Mouse (Mus musculus) CH12.LX (cell line): ENCODE results near the gene Olfr153. TPM values are rescaled to one million over a fixed set of nuclear protein-coding genes. Genes with fewer than 3 reads are reported as not detected.
"Not testable (repeated sequence)": the region's sequence is repeated elsewhere in the genome, so short reads cannot be mapped to it uniquely, and the experiment has no call there.

Source experiments
- DNase-seq: peaks from one replicate; pipeline ENCODE4 v3.0.0-alpha.2; 2013; ENCODE audit errors: extremely low read depth
- H3K27ac ChIP-seq: 2 replicates; pipeline ENCODE4 v1.5.1; 2012; ENCODE audit warnings: low read depth, mild to moderate bottlenecking, control low read depth, moderate library complexity; ENCODE audit not compliant: insufficient read depth
- H3K27me3 ChIP-seq: replicated peaks from 2 replicates; pipeline ENCODE3; 2012; ENCODE audit warnings: inconsistent platforms
- H3K36me3 ChIP-seq, 2 experiments: replicated peaks in 1 of 2; 2 replicates each; pipeline versions ENCODE3 to v1.6.1; 2012; ENCODE audit warnings: inconsistent platforms in 1 of 2, low read length in 1 of 2, mild to moderate bottlenecking in 1 of 2, mixed read lengths in 1 of 2, moderate library complexity in 1 of 2; ENCODE audit not compliant: control insufficient read depth in 1 of 2, insufficient read depth in 1 of 2
- H3K4me1 ChIP-seq, 2 experiments: 2 replicates each; pipeline ENCODE4 v1.6.1; 2012; ENCODE audit warnings: inconsistent platforms in 1 of 2, moderate library complexity in 1 of 2; ENCODE audit not compliant: insufficient read depth in 2 of 2, control insufficient read depth in 1 of 2
- H3K4me2 ChIP-seq: 2 replicates; pipeline ENCODE4 v1.6.1; 2012; ENCODE audit warnings: low read depth, mild to moderate bottlenecking, control low read depth; ENCODE audit not compliant: poor library complexity, insufficient read depth, severe bottlenecking
- H3K4me3 ChIP-seq, 3 experiments: fragments of 150-350 bp in 1 of 3; sonication (generic) in 1 of 3; replicated peaks in 1 of 3; 2 replicates each; pipeline versions ENCODE3 to v1.5.1; 2011 to 2012; ENCODE audit warnings: low read depth in 2 of 3, low read length in 2 of 3, mild to moderate bottlenecking in 2 of 3, moderate library complexity in 2 of 3, control low read depth in 1 of 3, improper control_type of control experiment in 1 of 3, inconsistent platforms in 1 of 3, mixed read lengths in 1 of 3; ENCODE audit not compliant: poor library complexity in 1 of 3
- H3K79me2 ChIP-seq: replicated peaks from 2 replicates; pipeline ENCODE4 v1.6.1; 2012; ENCODE audit warnings: mild to moderate bottlenecking, moderate library complexity; ENCODE audit not compliant: control insufficient read depth, poor library complexity, insufficient read depth, severe bottlenecking; ENCODE audit errors: extremely low read depth
- H3K9ac ChIP-seq: 2 replicates; pipeline ENCODE4 v1.6.1; 2012; ENCODE audit warnings: low read depth, mild to moderate bottlenecking, control low read depth, moderate library complexity; ENCODE audit not compliant: insufficient read depth
- H3K9me3 ChIP-seq: replicated peaks from 2 replicates; pipeline ENCODE3; 2012; ENCODE audit warnings: low read length, inconsistent platforms, mixed read lengths
- CHD2 ChIP-seq: IDR thresholded peaks from 2 replicates; pipeline ENCODE4 v1.6.1; 2011; ENCODE audit warnings: low read length, improper control_type of control experiment
- CTCF ChIP-seq, 2 experiments: IDR thresholded peaks in 1 of 2; conservative IDR thresholded peaks in 1 of 2; 2 replicates each; pipeline ENCODE4 v1.5.1; 2011 to 2012; ENCODE audit warnings: low read depth in 2 of 2, low read length in 2 of 2, improper control_type of control experiment in 1 of 2, inconsistent platforms in 1 of 2, mild to moderate bottlenecking in 1 of 2, moderate library complexity in 1 of 2
- E2F4 ChIP-seq: IDR thresholded peaks from 2 replicates; pipeline ENCODE4 v1.6.1; 2011; ENCODE audit warnings: low read depth, low read length, improper control_type of control experiment; ENCODE audit not compliant: insufficient replicate concordance
- EP300 ChIP-seq: IDR thresholded peaks from 2 replicates; pipeline ENCODE4 v1.6.1; 2011; ENCODE audit warnings: low read length, improper control_type of control experiment
- GABPA ChIP-seq: IDR thresholded peaks from 2 replicates; pipeline ENCODE4 v1.6.1; 2012; ENCODE audit warnings: low read depth, low read length, improper control_type of control experiment, inconsistent platforms; ENCODE audit not compliant: insufficient replicate concordance
- IRF4 ChIP-seq: IDR thresholded peaks from 2 replicates; pipeline ENCODE4 v1.6.1; 2014; ENCODE audit warnings: low read depth, mild to moderate bottlenecking, inconsistent platforms, low read length, improper control_type of control experiment
- JUN ChIP-seq: IDR thresholded peaks from 2 replicates; pipeline ENCODE4 v1.6.1; 2011; ENCODE audit warnings: low read depth, mild to moderate bottlenecking, low read length, improper control_type of control experiment, moderate library complexity; ENCODE audit not compliant: insufficient read depth
- KAT2A ChIP-seq: IDR thresholded peaks from 2 replicates; pipeline ENCODE4 v1.6.1; 2012; ENCODE audit warnings: low read length, improper control_type of control experiment, inconsistent platforms; ENCODE audit not compliant: insufficient replicate concordance
- MAX ChIP-seq: IDR thresholded peaks from 2 replicates; pipeline ENCODE4 v1.6.1; 2011; ENCODE audit warnings: low read length, improper control_type of control experiment
- MAZ ChIP-seq: IDR thresholded peaks from 2 replicates; pipeline ENCODE4 v1.6.1; 2012; ENCODE audit warnings: low read depth, mild to moderate bottlenecking, inconsistent platforms, low read length, improper control_type of control experiment, moderate library complexity
- MEF2A ChIP-seq: IDR thresholded peaks from 2 replicates; pipeline ENCODE4 v1.6.1; 2014; ENCODE audit warnings: low read depth, mild to moderate bottlenecking, inconsistent platforms, low read length, improper control_type of control experiment, borderline replicate concordance
- MXI1 ChIP-seq: IDR thresholded peaks from 2 replicates; pipeline ENCODE4 v1.6.1; 2011; ENCODE audit warnings: mild to moderate bottlenecking, low read depth, low read length, improper control_type of control experiment
- MYC ChIP-seq: IDR thresholded peaks from 2 replicates; pipeline ENCODE4 v1.6.1; 2011; ENCODE audit warnings: low read depth, mild to moderate bottlenecking, improper control_type of control experiment, low read length
- NELFE ChIP-seq: IDR thresholded peaks from 2 replicates; pipeline ENCODE4 v1.6.1; 2011; ENCODE audit warnings: low read depth, low read length, improper control_type of control experiment
- PAX5 ChIP-seq: IDR thresholded peaks from 2 replicates; pipeline ENCODE4 v1.6.1; 2012; ENCODE audit warnings: low read length, inconsistent platforms, mixed read lengths
- POLR2A ChIP-seq: IDR thresholded peaks from 2 replicates; pipeline ENCODE4 v1.6.1; 2011; ENCODE audit warnings: low read depth, mild to moderate bottlenecking, improper control_type of control experiment, low read length
- SIN3A ChIP-seq: IDR thresholded peaks from 2 replicates; pipeline ENCODE4 v1.6.1; 2012; ENCODE audit warnings: low read length, improper control_type of control experiment, inconsistent platforms
- SMC3 ChIP-seq: IDR thresholded peaks from 2 replicates; pipeline ENCODE4 v1.6.1; 2011; ENCODE audit warnings: low read depth, low read length, improper control_type of control experiment
- TBP ChIP-seq: conservative IDR thresholded peaks from 2 replicates; pipeline ENCODE4 v1.6.1; 2011; ENCODE audit warnings: low read depth, low read length, improper control_type of control experiment
- TCF12 ChIP-seq: IDR thresholded peaks from 2 replicates; pipeline ENCODE4 v1.6.1; 2014; ENCODE audit warnings: low read depth, mild to moderate bottlenecking, inconsistent platforms, low read length, improper control_type of control experiment
- UBTF ChIP-seq: IDR thresholded peaks from 2 replicates; pipeline ENCODE4 v1.6.1; 2012; ENCODE audit warnings: low read depth, mild to moderate bottlenecking, inconsistent platforms, low read length, improper control_type of control experiment, moderate library complexity
- USF1 ChIP-seq: IDR thresholded peaks from 2 replicates; pipeline ENCODE4 v1.6.1; 2014; ENCODE audit warnings: low read depth, mild to moderate bottlenecking, inconsistent platforms, low read length, improper control_type of control experiment
- ZC3H11A ChIP-seq: IDR thresholded peaks from 2 replicates; pipeline ENCODE4 v1.6.1; 2012; ENCODE audit warnings: low read depth, mild to moderate bottlenecking, inconsistent platforms, low read length, improper control_type of control experiment
- ZKSCAN1 ChIP-seq: IDR thresholded peaks from 2 replicates; pipeline ENCODE4 v1.6.1; 2012; ENCODE audit warnings: low read depth, inconsistent platforms, low read length, improper control_type of control experiment, borderline replicate concordance
- dilution Hi-C: fragments of 300-500 bp; cut with MboI; formaldehyde crosslinking; loops from 2 replicates; pipeline ENCODE4 v1.14.3; 2020; ENCODE audit warnings: low sequenced_read_pairs; ENCODE audit not compliant: extremely low pct_unique_long_range_greater_than_20kb, extremely low pct_ligation_motif_present
- in situ Hi-C: fragments of 300-500 bp; cut with MboI; formaldehyde crosslinking; loops from 3 replicates; pipeline ENCODE4 v1.14.3; 2019; ENCODE audit warnings: low sequenced_read_pairs, low pct_ligation_motif_present, low pct_unique_long_range_greater_than_20kb, mixed read lengths
- polyA plus RNA-seq: library from polyadenylated mRNA; unstranded; fragments of >175 nt; gene quantifications from 2 replicates; pipeline ENCODE4 v1.2.1, GENCODE M21; 2012; ENCODE audit warnings: low read depth; ENCODE audit not compliant: insufficient read length
- total RNA-seq, 2 experiments: library from RNA; depleted of rRNA; stranded (reverse); fragments of 300-350 nt in 1 of 2; fragments of >200 nt in 1 of 2; gene quantifications; 2 replicates each; pipeline ENCODE4 v1.2.3; 2012 to 2014

Gene Olfr153
- total and polyA plus RNA-seq, 3 experiments: not detected

GRCm38 (mm10) chr2:87520651-87521050 is 10.9 kb upstream of the Olfr153 start:
- Histone ChIP-seq H3K9ac (no peak overlapping the region), H3K4me3 (no peak overlapping the region), H3K79me2 (no peaks in the 10 kb centered on the region), H3K9me3 (peaks cover 41% of the 10 kb centered on the region), H3K27me3 (no peaks in the 10 kb centered on the region), H3K4me2 (no peak overlapping the region), H3K27ac (no peak overlapping the region), H3K4me1 (no peaks in the 10 kb centered on the region), H3K36me3 (no peaks in the 10 kb centered on the region)
- TF ChIP-seq PAX5 (no peak), MAX (no peak), TBP (no peak), GABPA (no peak), KAT2A (no peak), MXI1 (no peak), UBTF (no peak), SIN3A (no peak), EP300 (no peak), IRF4 (no peak), NELFE (no peak), USF1 (no peak), TCF12 (no peak)
- in situ Hi-C loops (no loop called here), dilution Hi-C loops (no loop called here)
- DNase-seq: no peak

DNA sequence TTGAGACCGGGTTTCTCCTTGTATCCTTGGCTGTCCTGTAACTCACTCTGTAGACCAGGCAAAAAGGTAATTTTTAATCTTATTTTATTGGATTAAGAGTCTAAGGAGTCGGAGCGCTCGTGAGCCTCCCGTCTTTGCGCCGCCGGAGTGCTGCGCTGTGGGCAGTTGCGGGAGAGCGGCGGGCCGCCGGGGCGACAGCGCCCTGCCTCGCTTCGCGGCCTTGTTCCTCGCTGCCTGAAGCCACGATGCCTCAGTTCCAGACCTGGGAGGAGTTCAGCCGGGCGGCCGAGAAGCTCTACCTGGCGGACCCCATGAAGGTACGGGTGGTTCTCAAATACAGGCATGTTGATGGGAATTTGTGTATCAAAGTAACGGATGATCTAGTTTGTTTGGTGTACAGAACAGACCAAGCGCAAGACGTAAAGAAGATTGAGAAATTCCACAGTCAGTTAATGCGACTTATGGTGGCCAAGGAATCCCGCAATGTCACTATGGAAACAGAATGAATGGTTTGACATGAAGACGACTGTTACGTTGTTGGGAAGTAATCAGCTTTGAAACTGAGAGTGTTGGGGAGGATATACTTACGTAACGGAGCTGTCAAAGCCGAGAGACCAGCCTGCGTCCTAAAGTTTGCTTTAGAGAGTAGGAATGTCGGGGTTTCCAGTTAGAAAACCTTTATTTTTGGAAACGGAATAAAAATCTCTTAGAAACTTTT is 5.5 kb upstream of the Olfr153 start:
- H3K4me1 ChIP-seq, H3K4me3 ChIP-seq, H3K79me2 ChIP-seq, H3K27me3 ChIP-seq, H3K36me3 ChIP-seq, H3K9ac ChIP-seq, in situ Hi-C loops, H3K4me2 ChIP-seq, H3K27ac ChIP-seq, dilution Hi-C loops, DNase-seq: not testable (repeated sequence)
- H3K9me3 ChIP-seq: peaks cover 14% of the 10 kb centered on the region

DNA sequence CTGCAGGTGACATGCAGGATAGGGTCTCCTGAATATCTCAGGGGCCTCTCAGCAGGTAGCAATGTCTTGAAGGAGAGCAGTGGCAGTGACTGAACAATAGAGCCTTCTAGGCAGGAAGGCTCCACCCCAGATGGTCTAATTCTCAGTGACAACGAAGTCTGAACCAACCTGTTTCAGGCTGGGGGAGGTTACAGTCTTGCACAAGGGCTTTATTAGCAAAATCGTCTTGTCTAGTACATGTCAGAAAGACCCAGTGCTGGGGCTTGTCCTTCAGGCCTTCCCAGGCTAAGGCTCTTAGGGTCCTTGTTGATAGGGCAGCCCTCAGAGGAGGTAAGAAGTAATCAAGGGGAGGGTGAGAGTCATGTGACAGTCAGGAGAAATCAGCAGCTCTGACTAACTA is 3.2 kb downstream of the Olfr153 start:
- H3K4me3 ChIP-seq: no peak overlapping the region
- no peak overlapping the region for H3K27ac ChIP-seq
- in situ Hi-C loops (no loop called here), dilution Hi-C loops (no loop called here)
- no peaks in the 10 kb centered on the region for H3K79me2 ChIP-seq
- H3K27me3 ChIP-seq: no peaks in the 10 kb centered on the region
- H3K9me3 ChIP-seq: peaks cover 9% of the 10 kb centered on the region
- no peak for TF ChIP-seq CTCF (conservative IDR thresholded peaks at IDR 0.05 in 1 of 2, IDR thresholded peaks at IDR 0.05 in 1 of 2; ENCODE audit: low read depth in 2 of 2, low read length in 2 of 2)
- no peak for TF ChIP-seq JUN
- TF ChIP-seq SIN3A: no peak
- TF ChIP-seq MAX: no peak
- no peak for TF ChIP-seq NELFE
- TF ChIP-seq CHD2: no peak
- TF ChIP-seq MXI1: no peak
- no peak for TF ChIP-seq MYC
- no peak for TF ChIP-seq UBTF
- no peak for TF ChIP-seq IRF4
- TF ChIP-seq TCF12: no peak
- TF ChIP-seq PAX5: no peak
- TF ChIP-seq ZC3H11A: no peak
- no peak for TF ChIP-seq GABPA
- TF ChIP-seq E2F4: no peak
- no peak for TF ChIP-seq ZKSCAN1
- TF ChIP-seq MAZ: no peak
- TF ChIP-seq POLR2A: no peak
- no peak for TF ChIP-seq MEF2A
- no peak for TF ChIP-seq SMC3
- H3K4me2 ChIP-seq: no peak overlapping the region
- DNase-seq: no peak
- H3K36me3 ChIP-seq: no peaks in the 10 kb centered on the region
- H3K9ac ChIP-seq: no peak overlapping the region
- H3K4me1 ChIP-seq: no peaks in the 10 kb centered on the region
